Mouse (Mus musculus): Measurements from ENCODE around the gene Anp32b. TPM values are rescaled to one million over a fixed set of nuclear protein-coding genes. Genes with fewer than 3 reads are reported as not detected.

Anp32b gene
- polyA plus RNA-seq, 1 experiment from 2014 or later = 72.3 TPM

Other genes starting within 250 kb of the Anp32b start
- not detected in 2 replicates for gene Foxe1, start 107.3 kb upstream of the Anp32b start, polyA plus RNA-seq (2015; fragmentation: Nextera tagmentation; extraction: Ambion mirVana)
- 9.2 and 9.4 TPM in 2 replicates for gene Trmo, start 61.5 kb upstream of the Anp32b start, polyA plus RNA-seq (2015; fragmentation: Nextera tagmentation; extraction: Ambion mirVana)
- 0.14 and 0.59 TPM in 2 replicates for gene Hemgn, start 37.4 kb upstream of the Anp32b start, polyA plus RNA-seq (2015; fragmentation: Nextera tagmentation; extraction: Ambion mirVana)
- gene Nans, start 38.3 kb downstream of the Anp32b start, polyA plus RNA-seq (2015; fragmentation: Nextera tagmentation; extraction: Ambion mirVana) = 69.8 and 76.2 TPM in 2 replicates
- gene Trim14, start 85.2 kb downstream of the Anp32b start, polyA plus RNA-seq (2015; fragmentation: Nextera tagmentation; extraction: Ambion mirVana) = 0.82 and 1.1 TPM in 2 replicates
- gene Coro2a, start 151.3 kb downstream of the Anp32b start, polyA plus RNA-seq (2015; fragmentation: Nextera tagmentation; extraction: Ambion mirVana) = 6.8 and 8.1 TPM in 2 replicates
- 0.61 and 0.88 TPM in 2 replicates for gene Tbc1d2, start 199.3 kb downstream of the Anp32b start, polyA plus RNA-seq (2015; fragmentation: Nextera tagmentation; extraction: Ambion mirVana)

All from midbrain, embryonic 15.5 days (tissue).